Mouse (Mus musculus) layer of hippocampus, postnatal 10 days (tissue): ENCODE measurements at regions not wholly inside any gene's neighbourhood (a gene's known extent, or its start where the extent isn't known, plus 50 kb on each side); places are given as distances from the start of the nearest gene placed in this dataset.

Source experiments
- DNase-seq, 2 experiments: peaks; one replicate each; pipeline ENCODE4 v3.0.0; 2021; ENCODE audit warnings: low spot score in 2 of 2

- DNase-seq, result no peak
Measured at GRCm38 (mm10) chr14:99788185-99788584, 489.7 kb downstream of the Klf5 start.

GRCm38 (mm10) chr14:99796293-99796692 is 488.2 kb downstream of the Klf12 start:
- DNase-seq, result no peak

- DNase-seq, result no peak
Measured at GRCm38 (mm10) chr14:99806052-99806451, 478.4 kb downstream of the Klf12 start.

GRCm38 (mm10) chr14:99806599-99806998 is 477.9 kb downstream of the Klf12 start:
- DNase-seq, result no peak

- DNase-seq, result no peak
Measured at GRCm38 (mm10) chr14:99812741-99813485, 471.6 kb downstream of the Klf12 start.
